Mouse (Mus musculus): ENCODE measurements around the gene AU040320.

- TF ChIP-seq CTCF (IDR thresholded peaks at IDR 0.05; ENCODE audit: low read depth), result no peak
- TF ChIP-seq EP300 (optimal IDR thresholded peaks at IDR 0.05), result no peak
Observed at GRCm38 (mm10) chr4:126775182-126775581, 21.8 kb downstream of the AU040320 start.

All from stomach, postnatal 0 days (tissue).